ENCODE assay signal across 12 mouse cellular contexts in the genomic region with DNA sequence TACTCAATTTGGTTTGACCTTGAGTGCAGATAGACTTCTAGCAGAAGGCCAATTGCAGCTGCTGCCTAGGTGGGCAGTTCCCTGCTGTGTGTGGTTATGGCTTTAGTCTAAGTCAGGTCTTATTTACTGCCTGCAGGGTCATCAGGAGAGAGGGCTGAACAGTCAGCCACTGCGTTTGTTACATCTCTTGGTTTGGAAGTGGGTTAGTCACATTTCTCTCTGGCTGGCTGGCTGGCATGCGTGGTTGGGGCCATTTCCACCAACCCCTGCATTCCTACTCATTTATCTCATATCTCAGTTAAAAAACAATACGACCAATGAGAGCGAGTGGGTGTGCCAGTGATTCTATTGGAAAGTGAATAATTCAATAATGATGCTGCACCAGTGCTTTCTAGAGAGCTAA. TPM values are rescaled to one million over a fixed set of nuclear protein-coding genes. Genes with fewer than 3 reads are reported as not detected.
DNase-seq lines count a peak whose midpoint lies in the region; ATAC-seq and TF ChIP-seq lines count a peak whose summit lies in the region.
"Had no signal": no experiment of that assay in that cellular context is flagged by ENCODE, and none has a peak within 500 bp of the region (broad histone marks: within the 10 kb centered on the region; RNA-seq: fewer than 3 reads in every experiment).

No protein-coding gene starts in this region.

- H3K4me3 ChIP-seq in heart, embryonic 13.5 days: no peak overlapping the region
- H3K4me3 ChIP-seq in hindbrain, embryonic 14.5 days (replicated peaks; ENCODE audit: low read length): no peak overlapping the region
- H3K4me3 ChIP-seq in intestine, embryonic 16.5 days (ENCODE audit: low read length): no peak overlapping the region
- H3K4me3 ChIP-seq: liver, embryonic 12.5 days had no signal

- POLR2A ChIA-PET in Patski (lab: Charles Lee): no interaction called here

- CTCF ChIA-PET in Patski (lab: Charles Lee): no interaction called here

- 62% methylated on average over 4 of the region's 4 CpGs for whole genome bisulfite sequencing in heart, embryonic 13.5 days
- 59% methylated on average over 4 of the region's 4 CpGs for WGBS in hindbrain, embryonic 14.5 days
- 65% methylated on average over 4 of the region's 4 CpGs for WGBS in intestine, embryonic 16.5 days

- no peak for TF ChIP-seq CTCF in Patski (IDR thresholded peaks at IDR 0.05)

- H3K9ac ChIP-seq in heart, embryonic 13.5 days: no peak overlapping the region
- H3K9ac ChIP-seq in hindbrain, embryonic 14.5 days: no peak overlapping the region
- no peak overlapping the region for H3K9ac ChIP-seq in intestine, embryonic 16.5 days (ENCODE audit: low read depth, low read length)
- H3K9ac ChIP-seq: liver, embryonic 12.5 days had no signal

- peak overlapping the region; percentile 46 for H3K27ac ChIP-seq in heart, embryonic 13.5 days (replicated peaks)
- peak overlapping the region; percentile 85 for H3K27ac ChIP-seq in hindbrain, embryonic 14.5 days
- H3K27ac ChIP-seq in intestine, embryonic 16.5 days (ENCODE audit: low read length): no peak overlapping the region
- H3K27ac ChIP-seq: liver, embryonic 12.5 days had no signal

- no peaks in the 10 kb centered on the region for H3K27me3 ChIP-seq in heart, embryonic 13.5 days (replicated peaks)
- no peaks in the 10 kb centered on the region for H3K27me3 ChIP-seq in Patski
- H3K27me3 ChIP-seq in hindbrain, embryonic 14.5 days (ENCODE audit: control insufficient read depth, insufficient read depth, low read length): no peaks in the 10 kb centered on the region
- no peaks in the 10 kb centered on the region for H3K27me3 ChIP-seq in intestine, embryonic 16.5 days (replicated peaks; ENCODE audit: control insufficient read depth, insufficient read depth, low read length)
- H3K27me3 ChIP-seq: liver, embryonic 12.5 days had no signal

- in situ Hi-C loops in Patski (cut with MboI; ENCODE audit: low pct_unique_long_range_greater_than_20kb): no loop called here

- peak overlapping the region; percentile 44; the same call in 1 of the 2 replicates for H3K4me2 ChIP-seq in heart, embryonic 13.5 days
- no peak overlapping the region for H3K4me2 ChIP-seq in hindbrain, embryonic 14.5 days (replicated peaks)
- no peak overlapping the region for H3K4me2 ChIP-seq in intestine, embryonic 16.5 days (ENCODE audit: low read depth, low read length)
- H3K4me2 ChIP-seq: liver, embryonic 12.5 days had no signal

- H3K36me3 ChIP-seq in heart, embryonic 13.5 days: no peaks in the 10 kb centered on the region
- no peaks in the 10 kb centered on the region for H3K36me3 ChIP-seq in hindbrain, embryonic 14.5 days (replicated peaks; ENCODE audit: control insufficient read depth, insufficient read depth)
- no peaks in the 10 kb centered on the region for H3K36me3 ChIP-seq in intestine, embryonic 16.5 days (ENCODE audit: control insufficient read depth, insufficient read depth, low read length)
- H3K36me3 ChIP-seq: liver, embryonic 12.5 days had no signal

- no peaks in the 10 kb centered on the region for H3K9me3 ChIP-seq in heart, embryonic 13.5 days
- no peaks in the 10 kb centered on the region for H3K9me3 ChIP-seq in hindbrain, embryonic 14.5 days (ENCODE audit: control insufficient read depth, low read length)
- no peaks in the 10 kb centered on the region for H3K9me3 ChIP-seq in intestine, embryonic 16.5 days (ENCODE audit: control insufficient read depth, low read length)
- H3K9me3 ChIP-seq: liver, embryonic 12.5 days had no signal

- intact Hi-C loops in heart, postnatal 36 days (cut with DNase I): no loop called here

- no peak for DNase-seq in heart, postnatal 36 days
- peak; percentile 71 for DNase-seq in 3T3-L1 (ENCODE audit: low read depth, low spot score)
- no peak for DNase-seq in Patski (ENCODE audit: low read depth, low spot score)
- no peak for DNase-seq in hindbrain, embryonic 14.5 days (ENCODE audit: low spot score)
- DNase-seq in gastrocnemius, postnatal 25 days: no peak
- DNase-seq in kidney, adult 8-10 months: no peak
- DNase-seq: layer of hippocampus, postnatal 36 days; lung, postnatal 4 days; thymus, postnatal 4 days had no signal

- ATAC-seq in heart, embryonic 13.5 days (ENCODE audit: extremely low read depth, insufficient number of reproducible peaks, low FRiP score, low TSS enrichment): no peak
- ATAC-seq in Patski: peak; percentile 80
- ATAC-seq in hindbrain, embryonic 14.5 days (ENCODE audit: low FRiP score): no peak
- no peak for ATAC-seq in intestine, embryonic 16.5 days
- ATAC-seq: liver, embryonic 12.5 days had no signal

- peaks cover 48% of the 10 kb centered on the region for H3K4me1 ChIP-seq in heart, embryonic 13.5 days
- H3K4me1 ChIP-seq in hindbrain, embryonic 14.5 days (replicated peaks; ENCODE audit: control insufficient read depth, insufficient read depth, low read length): peaks cover 39% of the 10 kb centered on the region
- no peaks in the 10 kb centered on the region for H3K4me1 ChIP-seq in intestine, embryonic 16.5 days (ENCODE audit: control insufficient read depth, insufficient read depth, low read length)

RNA-seq across cellular contexts. Expression of gene Cdk5r1, which starts 22.7 kb away (rescaled TPM):
- 0.36 and 0.59 TPM in 2 replicates for polyA plus RNA-seq in heart, embryonic 13.5 days (2015; fragmentation: Nextera tagmentation; extraction: Ambion mirVana)
- total RNA-seq in heart, postnatal 36 days (2021): 1 to 10 TPM; 1.2 to 1.5 TPM
- 1.5 TPM for polyA plus RNA-seq in Patski (2021)
- polyA plus RNA-seq in hindbrain, embryonic 14.5 days (2014; fragmentation: Nextera tagmentation; extraction: Ambion mirVana): 90.1 and 92.7 TPM in 2 replicates
- polyA plus RNA-seq in intestine, embryonic 16.5 days (2015; fragmentation: Nextera tagmentation; extraction: Ambion mirVana): 0.87 and 0.88 TPM in 2 replicates
- total RNA-seq in gastrocnemius, postnatal 25 days (2021): under 1 TPM; 0.36 to 0.75 TPM

Comparison
In these comparisons a context has a peak if more than half of its experiments do, and no peak if none do; other contexts are left out.
1. RNA of gene Cdk5r1, which starts 22.7 kb away (polyA plus RNA-seq): 90.1 to 92.7 TPM in hindbrain, embryonic 14.5 days; 1.5 TPM in Patski (single experiment), 0.87 to 0.88 TPM in intestine, embryonic 16.5 days and 0.36 to 0.59 TPM in heart, embryonic 13.5 days; every median in the first group is over 10 times any median in the second.